Mouse (Mus musculus) ZHBTc4 (cell line): ENCODE results near the gene Cyp2b10.

Source experiments
- DNase-seq: peaks from one replicate; pipeline ENCODE4 v3.0.0-alpha.2; 2011; ENCODE audit warnings: low read depth, low spot score

Gene Cyp2b10

DNA sequence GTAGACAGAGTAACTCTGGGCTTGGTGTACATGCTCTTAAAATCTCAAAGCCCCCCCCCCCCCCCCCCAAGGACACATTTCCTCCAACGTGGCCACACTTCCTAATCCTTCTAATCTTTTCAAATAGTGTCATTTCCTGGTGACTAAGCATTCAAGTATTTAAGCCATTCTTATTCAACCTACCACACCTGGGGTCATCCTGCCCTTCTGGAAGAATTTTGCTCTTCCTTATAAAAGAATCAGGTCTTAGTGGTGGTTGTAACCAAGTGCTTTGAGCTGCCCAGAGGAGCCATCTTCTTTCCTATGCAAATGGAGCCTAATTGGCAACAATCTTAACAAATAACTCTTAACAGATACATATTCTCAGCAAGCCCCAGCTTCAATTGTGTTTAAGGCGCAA is 12.6 kb downstream of the Cyp2b10 start:
- peak; percentile 69 for DNase-seq

DNA sequence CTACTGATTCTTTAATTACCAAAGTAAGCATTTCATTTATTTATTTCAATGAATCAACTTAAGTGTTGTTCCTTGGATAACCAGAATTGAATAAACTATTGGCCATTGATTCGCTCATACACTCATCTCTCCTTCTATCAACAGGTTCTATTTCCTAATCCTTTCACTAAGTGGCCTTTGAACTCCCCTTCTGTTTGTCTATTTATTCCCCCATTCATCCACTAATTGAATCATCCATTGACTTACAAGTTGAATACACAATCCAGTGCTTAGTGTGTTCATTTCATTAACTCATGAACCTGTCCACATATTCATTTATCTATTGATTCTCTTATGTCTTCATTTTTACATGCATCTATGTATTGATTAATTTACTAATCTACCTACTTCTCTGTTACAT is 18.7 kb downstream of the Cyp2b10 start:
- DNase-seq: no peak

DNA sequence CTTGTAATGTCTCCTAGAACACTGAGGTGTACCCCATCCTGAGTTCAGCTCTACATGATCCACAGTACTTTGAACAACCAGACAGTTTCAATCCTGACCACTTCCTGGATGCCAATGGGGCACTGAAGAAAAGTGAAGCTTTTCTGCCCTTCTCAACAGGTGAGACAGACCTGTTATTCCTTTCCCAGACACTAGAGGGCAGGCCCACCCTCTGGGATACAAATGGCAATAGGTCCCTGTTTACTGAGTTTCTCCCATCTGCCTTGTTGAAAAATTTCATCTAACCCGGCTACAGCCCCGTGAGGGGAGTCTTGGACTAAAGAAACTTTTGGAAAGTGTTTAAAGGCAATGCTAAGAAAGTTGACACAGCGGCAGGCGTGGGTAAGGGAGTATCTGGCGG is 19.9 kb downstream of the Cyp2b10 start:
- DNase-seq: peak; percentile 29

DNA sequence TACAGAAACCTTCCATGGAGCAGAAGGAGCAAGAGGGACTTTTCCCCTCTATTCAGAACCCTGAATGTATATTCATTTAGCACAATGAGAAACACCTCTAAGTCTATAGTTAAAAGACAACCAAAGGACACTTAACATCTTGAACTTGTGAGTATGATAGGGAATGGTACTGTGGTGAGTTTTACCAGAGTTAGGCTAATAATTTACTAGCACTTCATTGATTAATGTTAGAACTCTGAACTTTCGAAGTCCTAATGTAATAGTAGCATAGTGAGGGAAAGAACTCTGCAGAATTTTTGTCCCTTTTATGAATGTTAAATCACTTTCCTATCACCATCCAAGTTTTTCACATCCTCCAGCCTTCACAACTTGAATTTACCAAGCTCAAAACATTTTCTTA is 22.0 kb downstream of the Cyp2b10 start:
- DNase-seq: no peak

DNA sequence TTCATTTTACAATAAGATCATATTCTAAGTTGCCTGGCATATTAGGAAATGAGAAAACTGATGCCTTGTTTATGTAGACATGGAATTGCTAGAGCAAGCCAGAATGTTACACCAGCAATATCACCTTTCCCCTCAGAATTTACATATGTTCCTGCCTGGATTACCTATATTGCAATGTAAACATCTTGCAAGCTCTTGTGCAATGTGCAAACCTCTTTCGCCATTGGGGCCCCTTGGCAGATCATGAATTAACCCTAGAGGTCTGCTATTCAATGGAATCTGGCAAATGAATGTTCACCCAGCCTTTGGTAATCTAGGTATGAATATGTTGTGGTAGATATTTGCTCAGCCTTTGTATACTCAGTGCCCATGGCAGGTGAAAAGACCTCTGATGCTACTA is 47.9 kb downstream of the Cyp2b10 start:
- DNase-seq: no peak
